Mouse (Mus musculus): Measurements from ENCODE around the gene Fgfr2. TPM values are rescaled to one million over a fixed set of nuclear protein-coding genes. Genes with fewer than 3 reads are reported as not detected.

Fgfr2 gene
- total RNA-seq, 2 experiments from 2014 or later = 0.26 to 0.51 TPM

DNA sequence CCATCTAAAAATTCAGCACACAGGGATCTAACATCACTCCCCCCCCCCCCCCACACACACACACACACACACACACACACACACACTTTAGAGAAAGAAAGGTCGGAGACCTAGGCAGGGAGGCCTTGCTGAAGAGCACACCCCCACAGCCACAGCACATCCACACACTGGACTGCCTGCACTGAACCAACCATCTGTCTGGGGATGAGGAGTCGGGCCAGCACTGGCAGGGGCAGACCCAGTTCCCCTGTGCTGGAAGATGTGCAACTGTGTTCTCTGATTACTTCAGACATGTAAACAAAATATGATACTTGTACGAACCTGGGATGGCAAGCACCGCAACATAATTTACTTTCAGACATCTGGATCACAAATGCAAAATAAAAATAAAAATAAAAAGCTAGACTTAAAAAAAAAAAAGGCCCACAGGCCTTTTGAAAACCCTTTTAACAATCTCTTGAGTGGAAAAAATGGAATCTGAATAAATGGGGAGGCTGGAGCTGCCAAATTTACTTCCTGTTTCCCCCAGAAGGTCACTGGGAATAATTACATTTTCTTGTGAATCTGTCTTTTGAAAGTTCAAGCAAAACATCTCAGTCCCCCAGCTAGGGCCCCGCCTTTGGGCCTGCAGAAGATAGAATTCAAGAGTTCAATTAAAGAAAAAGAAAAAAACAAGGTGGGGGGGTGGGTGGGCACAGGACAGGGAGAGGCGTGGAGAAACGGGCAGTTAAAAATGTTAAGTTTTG, 314.9 kb downstream of the Fgfr2 start:
- no peak for ATAC-seq (ENCODE audit: poor library complexity, severe bottlenecking)

- ATAC-seq (ENCODE audit: poor library complexity, severe bottlenecking) = no peak
Observed at GRCm38 (mm10) chr7:132806926-132807857, 316.0 kb downstream of the Fgfr2 start.

GRCm38 (mm10) chr7:132806286-132806685, 316.9 kb downstream of the Fgfr2 start:
- ATAC-seq (ENCODE audit: poor library complexity, severe bottlenecking) = no peak

DNA sequence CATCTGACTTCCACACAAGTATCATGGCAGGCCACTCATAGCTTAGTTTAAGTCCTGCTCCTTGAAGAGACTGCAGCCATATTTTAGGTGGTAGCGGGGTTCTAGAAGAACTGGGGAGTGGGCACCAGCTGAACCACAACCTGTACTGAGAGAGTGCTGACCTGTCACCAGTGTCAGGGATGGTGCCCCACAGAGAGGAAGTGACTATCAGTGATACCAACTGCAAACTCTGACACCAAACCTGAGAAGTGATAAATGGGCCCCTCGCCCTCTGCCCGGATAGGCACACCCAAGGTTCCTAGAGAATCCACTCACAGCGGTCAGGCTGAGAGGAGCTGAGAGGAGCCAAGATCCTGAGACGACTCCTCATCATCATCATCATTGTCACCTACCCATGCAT, 318.2 kb downstream of the Fgfr2 start:
- ATAC-seq (ENCODE audit: poor library complexity, severe bottlenecking) = peak; percentile 41

DNA sequence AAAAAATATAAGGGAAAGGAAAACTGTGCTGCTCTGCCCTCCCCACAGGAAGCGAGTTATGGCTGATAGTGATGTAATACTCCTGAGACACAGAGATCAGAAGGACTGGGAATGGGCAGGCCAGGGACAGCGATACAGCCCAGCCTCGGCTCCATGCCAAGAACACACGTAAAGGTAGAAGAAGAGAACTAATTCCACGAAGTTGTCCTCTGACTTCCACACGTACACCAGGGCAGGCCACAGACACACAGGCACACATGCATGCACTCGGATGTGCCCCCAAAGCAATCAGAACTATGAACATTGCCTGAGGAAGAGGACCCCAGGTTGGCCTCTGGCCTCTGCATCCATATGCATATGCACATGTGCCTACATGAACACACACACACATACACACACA, 318.7 kb downstream of the Fgfr2 start:
- no peak for ATAC-seq (ENCODE audit: poor library complexity, severe bottlenecking)

- peak; percentile 83 for ATAC-seq (ENCODE audit: poor library complexity, severe bottlenecking)
Observed at GRCm38 (mm10) chr7:132803962-132804361, 319.2 kb downstream of the Fgfr2 start.

DNA sequence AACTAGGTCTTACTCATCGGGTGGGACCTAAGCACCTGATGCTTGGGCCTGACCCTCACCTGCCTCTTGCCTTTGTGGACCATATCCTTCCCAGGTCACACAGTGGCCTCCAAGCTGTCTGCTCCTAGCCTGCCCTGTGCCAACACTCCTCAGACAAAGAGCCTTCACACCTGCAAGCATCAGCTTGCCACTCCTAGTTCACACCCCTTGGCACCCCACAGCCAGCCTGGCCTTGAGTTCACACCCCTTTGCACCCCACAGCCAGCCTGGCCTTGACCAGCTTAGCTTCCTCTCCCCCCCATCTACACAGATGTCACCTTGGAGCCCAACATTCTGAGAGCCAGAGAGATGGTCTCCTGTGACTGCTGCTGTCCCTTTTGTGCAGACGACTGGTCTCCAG, 319.8 kb downstream of the Fgfr2 start:
- ATAC-seq (ENCODE audit: poor library complexity, severe bottlenecking) = peak; percentile 6

DNA sequence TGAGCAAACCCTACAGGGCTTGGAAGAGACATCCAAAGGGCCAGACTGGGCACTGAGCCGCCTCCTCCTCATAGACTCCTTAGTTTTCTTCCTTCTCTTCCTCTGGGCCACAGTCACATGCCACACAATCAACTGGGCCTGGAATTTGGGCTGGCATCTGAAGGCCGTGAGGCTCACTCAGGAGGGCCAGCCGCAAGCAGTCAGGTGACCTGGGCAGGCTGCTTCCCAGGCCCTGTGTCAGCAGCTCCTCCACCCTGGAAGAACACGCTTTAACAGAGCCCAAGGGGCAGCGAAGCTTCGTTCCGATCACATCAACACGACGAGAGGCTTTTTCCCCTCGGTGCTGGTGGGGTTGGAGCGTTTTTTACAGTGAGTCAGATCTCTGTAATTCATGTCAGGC, 320.5 kb downstream of the Fgfr2 start:
- ATAC-seq (ENCODE audit: poor library complexity, severe bottlenecking) = no peak

DNA sequence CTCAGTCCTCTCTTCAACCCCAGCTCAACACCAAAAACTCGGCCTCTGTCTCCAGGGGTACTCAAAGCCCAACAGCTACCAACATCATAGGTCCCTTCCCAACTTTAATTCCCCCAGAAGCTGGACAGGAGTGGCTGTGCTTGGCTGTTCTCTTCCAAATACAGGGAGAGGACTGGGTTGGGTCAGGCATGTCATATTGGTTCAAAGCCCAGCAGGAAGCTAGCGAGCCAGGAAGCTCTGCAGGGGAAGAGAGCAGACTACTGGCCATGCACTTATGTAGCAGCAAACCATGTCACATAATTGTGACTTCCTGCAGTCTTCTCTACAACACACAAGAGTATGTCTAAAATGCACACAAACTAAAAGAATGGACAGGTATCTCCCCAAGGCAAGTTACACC, 321.1 kb downstream of the Fgfr2 start:
- ATAC-seq (ENCODE audit: poor library complexity, severe bottlenecking) = no peak

DNA sequence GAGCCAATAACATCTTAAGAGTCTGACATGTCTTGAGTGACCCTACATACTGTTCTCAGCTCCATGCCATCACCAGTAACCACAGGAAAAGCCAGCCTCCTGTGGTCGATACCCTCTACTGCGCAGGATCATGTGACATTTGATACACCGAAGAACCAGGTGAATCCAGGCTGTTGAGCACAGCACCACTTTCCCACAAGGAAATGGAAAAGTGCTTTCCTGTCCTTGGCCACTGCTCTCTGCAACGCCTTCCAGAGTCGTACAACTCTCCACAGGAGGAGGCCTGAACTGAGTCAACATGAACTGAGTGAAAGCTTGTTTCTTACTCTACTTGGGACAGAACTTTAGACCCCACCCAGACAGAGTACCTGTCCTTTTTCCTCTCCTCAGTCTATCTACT, 321.6 kb downstream of the Fgfr2 start:
- no peak for ATAC-seq (ENCODE audit: poor library complexity, severe bottlenecking)

DNA sequence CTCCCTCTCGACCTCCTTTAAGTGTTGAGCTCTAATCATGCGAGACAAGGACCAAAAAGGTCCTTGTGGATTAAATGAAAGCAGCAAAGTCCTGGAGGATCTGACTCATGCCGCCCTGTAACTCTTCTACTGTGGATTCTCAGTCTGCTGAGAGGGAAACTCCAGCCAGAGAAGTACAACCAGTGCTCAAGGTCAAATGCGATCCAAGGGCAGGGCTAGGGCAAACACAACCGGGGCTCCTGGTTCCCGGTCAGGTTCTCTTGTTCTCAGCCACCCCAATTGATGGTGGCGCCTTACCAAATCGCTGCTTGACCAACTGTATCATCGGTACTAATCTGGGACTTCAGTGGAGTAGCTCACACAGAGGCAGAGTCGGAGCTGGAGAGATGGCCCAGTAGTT, 322.3 kb downstream of the Fgfr2 start:
- ATAC-seq (ENCODE audit: poor library complexity, severe bottlenecking) = no peak

GRCm38 (mm10) chr7:132799119-132800016, 323.8 kb downstream of the Fgfr2 start:
- no peak for ATAC-seq (ENCODE audit: poor library complexity, severe bottlenecking)

DNA sequence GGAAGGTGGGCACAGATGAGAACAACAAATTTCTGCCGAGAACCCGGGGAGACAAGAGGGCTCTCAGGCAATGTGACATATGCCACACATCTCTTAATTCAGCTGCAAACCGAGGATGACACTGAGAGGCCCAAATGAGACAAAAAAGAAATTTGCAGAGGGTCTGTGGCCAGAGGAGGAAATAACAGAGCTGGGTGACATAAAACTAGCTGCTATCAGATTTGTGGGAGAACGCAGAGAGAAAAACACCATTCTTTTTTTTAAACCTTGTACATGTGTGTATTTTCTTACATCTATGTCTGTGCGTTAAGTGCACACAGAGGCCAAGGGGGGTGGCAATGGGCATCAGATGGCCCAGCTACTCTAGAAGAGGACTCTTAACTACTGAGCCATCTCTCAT, 328.0 kb downstream of the Fgfr2 start:
- no peak for ATAC-seq (ENCODE audit: poor library complexity, severe bottlenecking)

DNA sequence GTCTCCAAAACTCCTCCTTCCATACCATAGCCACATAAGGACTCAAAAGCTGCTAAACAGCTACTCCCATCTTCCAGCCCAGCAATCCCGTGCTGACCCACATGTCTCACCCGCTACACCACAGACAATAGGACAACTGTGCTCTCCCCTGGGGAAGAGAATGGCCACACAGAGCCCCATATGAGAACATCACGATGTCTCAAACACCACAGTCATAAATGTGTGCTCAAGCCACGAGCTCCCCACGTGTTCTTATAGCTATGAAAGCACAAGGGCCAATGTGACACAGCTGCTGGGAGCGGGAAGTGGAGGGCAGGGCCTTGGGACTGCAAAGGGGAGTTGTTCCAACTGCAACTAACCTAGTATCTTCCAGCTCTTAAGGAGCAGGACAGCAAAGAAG, 329.7 kb downstream of the Fgfr2 start:
- ATAC-seq (ENCODE audit: poor library complexity, severe bottlenecking) = no peak

GRCm38 (mm10) chr7:132790447-132791219, 332.5 kb downstream of the Fgfr2 start:
- peak; percentile 72 for ATAC-seq (ENCODE audit: poor library complexity, severe bottlenecking)

GRCm38 (mm10) chr7:132788826-132789225, 334.3 kb downstream of the Fgfr2 start:
- no peak for ATAC-seq (ENCODE audit: poor library complexity, severe bottlenecking)

DNA sequence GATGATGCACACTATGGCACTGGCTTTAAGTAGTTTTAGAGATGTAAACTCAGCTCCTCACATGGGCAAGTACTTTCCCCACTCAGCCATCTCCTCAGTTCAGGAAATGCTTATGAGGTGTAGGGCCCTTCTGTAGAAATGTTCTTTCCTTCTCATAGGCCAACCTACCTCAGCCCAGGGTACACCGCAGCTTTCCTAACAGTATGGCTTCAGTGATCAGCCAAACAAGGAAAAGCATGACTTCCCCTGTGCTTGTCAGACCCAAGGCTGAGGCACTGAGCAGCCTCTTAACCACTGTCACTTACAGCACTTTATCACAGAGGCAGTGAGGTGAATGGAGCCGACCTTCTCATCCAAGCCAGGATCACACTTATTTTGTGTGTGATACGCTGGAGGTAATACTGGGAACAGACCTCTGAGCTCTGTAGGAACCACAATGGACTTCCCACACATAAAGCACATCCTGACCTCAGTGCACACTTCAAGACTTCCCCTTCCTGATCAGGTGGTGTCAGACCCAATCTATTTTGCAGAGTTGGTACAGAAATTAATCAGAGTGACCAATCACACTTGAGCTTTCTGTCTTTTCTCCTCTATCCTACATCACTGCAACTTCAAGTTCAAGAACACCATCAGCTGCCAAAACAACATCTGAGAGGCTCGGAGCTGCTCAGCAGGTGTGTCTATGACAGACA, 335.5 kb downstream of the Fgfr2 start:
- ATAC-seq (ENCODE audit: poor library complexity, severe bottlenecking) = peak; percentile 45

GRCm38 (mm10) chr7:132787022-132787421, 336.1 kb downstream of the Fgfr2 start:
- ATAC-seq (ENCODE audit: poor library complexity, severe bottlenecking) = no peak

GRCm38 (mm10) chr7:132786522-132786921, 336.6 kb downstream of the Fgfr2 start:
- no peak for ATAC-seq (ENCODE audit: poor library complexity, severe bottlenecking)

DNA sequence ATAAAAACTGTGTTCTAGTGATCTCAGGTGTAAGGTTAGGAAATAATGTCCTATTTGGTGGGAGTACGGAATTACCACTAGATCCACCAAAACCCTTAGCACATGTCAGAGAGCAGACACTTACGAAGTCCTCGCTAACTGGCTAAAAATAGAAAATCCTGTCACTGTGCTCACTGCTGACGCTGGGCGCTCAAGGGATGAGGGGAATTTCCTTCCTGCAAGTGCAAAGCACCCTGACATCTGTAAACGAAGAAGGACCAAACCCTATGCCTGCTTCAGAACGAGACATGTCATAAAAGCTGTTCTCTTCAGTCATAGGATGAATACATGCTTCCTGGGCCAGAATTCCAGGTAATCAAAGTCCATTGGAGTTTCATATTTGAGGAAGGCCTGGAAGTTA, 337.1 kb downstream of the Fgfr2 start:
- no peak for ATAC-seq (ENCODE audit: poor library complexity, severe bottlenecking)
